Mouse (Mus musculus) liver, embryonic 14.5 days (tissue): ENCODE data around the gene Gpr1. TPM values are rescaled to one million over a fixed set of nuclear protein-coding genes. Genes with fewer than 3 reads are reported as not detected.
A peak's percentile ranks its signal among the peaks of the same experiment; 100 is the strongest.
"Not testable (repeated sequence)": the region's sequence is repeated elsewhere in the genome, so short reads cannot be mapped to it uniquely, and the experiment has no call there.

ENCODE experiments used
- ATAC-seq: fragments of 200-750 bp; cut with Nextera tagmentation; 2 replicates; pipeline ENCODE4 v1.8.0; 2017; ENCODE audit warnings: moderate number of reproducible peaks, mild to moderate bottlenecking, moderate library complexity; ENCODE audit not compliant: insufficient read depth
- DNase-seq, 3 experiments: peaks; one replicate each; pipeline ENCODE4 v3.0.0-alpha.2; 2012 to 2013; ENCODE audit warnings: low read depth in 3 of 3, low spot score in 3 of 3
- H3K27ac ChIP-seq: fragments of 300-500 bp; sonication (generic); 2 replicates; pipeline ENCODE4 v1.5.1; 2014; ENCODE audit warnings: moderate library complexity, mild to moderate bottlenecking, control low read depth, inconsistent platforms
- H3K27me3 ChIP-seq: fragments of 300-500 bp; sonication (generic); 2 replicates; pipeline ENCODE4 v1.6.1; 2014; ENCODE audit warnings: mild to moderate bottlenecking, low read length, moderate library complexity; ENCODE audit not compliant: control insufficient read depth, insufficient read depth
- H3K36me3 ChIP-seq: fragments of 300-500 bp; sonication (generic); replicated peaks from 2 replicates; pipeline ENCODE4 v1.6.1; 2014; ENCODE audit warnings: low read depth; ENCODE audit not compliant: control insufficient read depth, insufficient read depth
- H3K4me1 ChIP-seq, 2 experiments: fragments of 200-500 bp in 1 of 2; fragments of 300-500 bp in 1 of 2; sonication (generic) in 1 of 2; replicated peaks; 2 replicates each; pipeline ENCODE4 v1.6.1; 2012 to 2014; ENCODE audit warnings: antibody characterized with exemption in 1 of 2, inconsistent platforms in 1 of 2, low read length in 1 of 2; ENCODE audit not compliant: control insufficient read depth in 2 of 2, insufficient read depth in 2 of 2
- H3K4me2 ChIP-seq: fragments of 300-500 bp; sonication (generic); 2 replicates; pipeline ENCODE4 v1.6.1; 2014; ENCODE audit warnings: low read depth, mild to moderate bottlenecking, control low read depth, moderate library complexity
- H3K4me3 ChIP-seq, 2 experiments: fragments of 200-500 bp in 1 of 2; fragments of 300-500 bp in 1 of 2; sonication (generic) in 1 of 2; 2 replicates each; pipeline ENCODE4 v1.5.1; 2012 to 2014; ENCODE audit warnings: low read depth in 2 of 2, low read length in 2 of 2, mild to moderate bottlenecking in 2 of 2, control low read depth in 1 of 2, inconsistent platforms in 1 of 2, moderate library complexity in 1 of 2; ENCODE audit not compliant: insufficient read depth in 1 of 2
- H3K9ac ChIP-seq: fragments of 300-500 bp; sonication (generic); replicated peaks from 2 replicates; pipeline ENCODE4 v1.6.1; 2014; ENCODE audit warnings: mild to moderate bottlenecking, control low read depth, moderate library complexity
- H3K9me3 ChIP-seq: fragments of 300-500 bp; sonication (generic); 2 replicates; pipeline ENCODE4 v1.6.1; 2016; ENCODE audit warnings: low read length, mixed read lengths; ENCODE audit not compliant: control insufficient read depth
- CTCF ChIP-seq: IDR thresholded peaks from 2 replicates; pipeline ENCODE4 v1.5.1; 2016; ENCODE audit warnings: antibody characterized with exemption, low read depth, control low read depth
- EP300 ChIP-seq: IDR thresholded peaks from 2 replicates; pipeline ENCODE4 v1.6.1; 2016; ENCODE audit warnings: antibody characterized with exemption, low read depth
- WGBS: fragments of 180-500 bp; shearing (Covaris S2); extraction: QIAGEN DNeasy Blood & Tissue Kit; methylation state at CpG from one replicate; pipeline ENCODE4 v1.1.7; 2014; ENCODE audit not compliant: insufficient replicate concordance; 5-methylcytosine and 5-hydroxymethylcytosine counted together
- polyA plus RNA-seq, 2 experiments: library from polyadenylated mRNA; depleted of rRNA in 1 of 2; stranded (reverse) in 1 of 2; unstranded in 1 of 2; fragments of >200 nt; fragmentation: Nextera tagmentation in 1 of 2; extraction: Ambion mirVana in 1 of 2; gene quantifications; 2 replicates each; pipeline versions ENCODE4 v1.2.1 to v1.2.3; 2012 to 2014

The Gpr1 gene
- polyA plus RNA-seq, 2 experiments, result not detected

- Histone ChIP-seq H3K4me2 (no peak overlapping the region), H3K27me3 (no peaks in the 10 kb centered on the region), H3K36me3 (no peaks in the 10 kb centered on the region), H3K9ac (no peak overlapping the region), H3K27ac (no peak overlapping the region), H3K9me3 (no peaks in the 10 kb centered on the region), H3K4me3 (no peak overlapping the region), H3K4me1 (no peaks in the 10 kb centered on the region)
- ATAC-seq (no peak), DNase-seq (no peak)
- 61% methylated on average over 3 of the region's 3 CpGs for WGBS
- TF ChIP-seq CTCF, result no peak
- no peak for TF ChIP-seq EP300
Measured at GRCm38 (mm10) chr1:63188536-63188935, 25.8 kb downstream of the Gpr1 start.

GRCm38 (mm10) chr1:63185430-63185829, 28.9 kb downstream of the Gpr1 start:
- WGBS, result 85% methylated on average over 5 of the region's 6 CpGs
- H3K36me3 ChIP-seq, H3K4me3 ChIP-seq, H3K4me2 ChIP-seq, H3K27me3 ChIP-seq, H3K9ac ChIP-seq, H3K9me3 ChIP-seq, H3K4me1 ChIP-seq, DNase-seq, H3K27ac ChIP-seq, ATAC-seq: not testable (repeated sequence)

GRCm38 (mm10) chr1:63182636-63183270, 31.6 kb downstream of the Gpr1 start:
- 58% methylated on average over 10 of the region's 10 CpGs for WGBS
- peaks cover 24% of the 10 kb centered on the region for H3K36me3 ChIP-seq
- peaks cover 0 to 7% of the 10 kb centered on the region in 2 experiments; a peak in 3 of 4 replicates for H3K4me1 ChIP-seq
- H3K27me3 ChIP-seq, result no peaks in the 10 kb centered on the region
- no peaks in the 10 kb centered on the region for H3K9me3 ChIP-seq
- H3K4me2 ChIP-seq, result no peak overlapping the region
- no peak overlapping the region for H3K27ac ChIP-seq
- peak; percentile 60 for TF ChIP-seq CTCF
- no peak for TF ChIP-seq EP300
- DNase-seq, result no peak
- no peak overlapping the region for H3K9ac ChIP-seq
- no peak overlapping the region for H3K4me3 ChIP-seq
- no peak for ATAC-seq

GRCm38 (mm10) chr1:63182212-63182611, 32.1 kb downstream of the Gpr1 start:
- Histone ChIP-seq H3K36me3 (peaks cover 26% of the 10 kb centered on the region), H3K4me3 (no peak overlapping the region), H3K27ac (no peak overlapping the region), H3K9me3 (no peaks in the 10 kb centered on the region), H3K9ac (no peak overlapping the region), H3K4me2 (no peak overlapping the region), H3K27me3 (no peaks in the 10 kb centered on the region), H3K4me1 (peaks cover 0 to 9% of the 10 kb centered on the region in 2 experiments; a peak in 3 of 4 replicates)
- no peak for TF ChIP-seq EP300
- TF ChIP-seq CTCF, result no peak
- WGBS, result 80% methylated on average over 5 of the region's 5 CpGs
- DNase-seq (no peak), ATAC-seq (no peak)

GRCm38 (mm10) chr1:63181480-63181879, 32.9 kb downstream of the Gpr1 start:
- Histone ChIP-seq H3K4me3 (no peak overlapping the region), H3K36me3 (peaks cover 26% of the 10 kb centered on the region), H3K4me2 (no peak overlapping the region), H3K4me1 (peaks cover 0 to 9% of the 10 kb centered on the region in 2 experiments; a peak in 3 of 4 replicates), H3K27ac (no peak overlapping the region), H3K9me3 (no peaks in the 10 kb centered on the region), H3K27me3 (no peaks in the 10 kb centered on the region), H3K9ac (no peak overlapping the region)
- TF ChIP-seq CTCF (no peak), EP300 (no peak)
- DNase-seq, result no peak
- 85% methylated on average over 1 of the region's 1 CpGs for WGBS
- no peak for ATAC-seq
